Mouse (Mus musculus): ENCODE measurements at regions not wholly inside any gene's neighbourhood (a gene's known extent, or its start where the extent isn't known, plus 50 kb on each side); places are given as distances from the start of the nearest gene placed in this dataset.

GRCm38 (mm10) chr14:114694930-114695329 is 397.1 kb upstream of the Gpc5 start:
- no peaks in the 10 kb centered on the region for H3K36me3 ChIP-seq (replicated peaks)
- H3K27ac ChIP-seq: no peak overlapping the region
- DNase-seq (ENCODE audit: extremely low spot score, low spot score): no peak
- no peaks in the 10 kb centered on the region for H3K4me1 ChIP-seq
- WGBS: 93% methylated on average over 1 of the region's 1 CpGs
- no peak overlapping the region for H3K4me3 ChIP-seq
- H3K27me3 ChIP-seq (ENCODE audit: poor library complexity, severe bottlenecking): no peaks in the 10 kb centered on the region
- H3K9me3 ChIP-seq: no peaks in the 10 kb centered on the region

- Histone ChIP-seq H3K4me3 (no peak overlapping the region), H3K36me3 (replicated peaks) (no peaks in the 10 kb centered on the region), H3K9me3 (no peaks in the 10 kb centered on the region), H3K4me1 (no peaks in the 10 kb centered on the region), H3K27me3 (ENCODE audit: poor library complexity, severe bottlenecking) (no peaks in the 10 kb centered on the region), H3K27ac (no peak overlapping the region)
- no peak for DNase-seq (ENCODE audit: extremely low spot score, low spot score)
- WGBS: 88% methylated on average over 4 of the region's 4 CpGs
Measured at GRCm38 (mm10) chr14:114697543-114697942, 394.5 kb upstream of the Gpc5 start.

GRCm38 (mm10) chr14:114723080-114723479 is 368.9 kb upstream of the Gpc5 start:
- Histone ChIP-seq H3K9me3 (no peaks in the 10 kb centered on the region), H3K36me3 (replicated peaks) (no peaks in the 10 kb centered on the region), H3K4me1 (no peaks in the 10 kb centered on the region), H3K27ac (no peak overlapping the region), H3K27me3 (ENCODE audit: poor library complexity, severe bottlenecking) (no peaks in the 10 kb centered on the region), H3K4me3 (no peak overlapping the region)
- DNase-seq (ENCODE audit: extremely low spot score, low spot score): no peak
- 28% methylated on average over 1 of the region's 1 CpGs for WGBS

GRCm38 (mm10) chr14:114767323-114767722 is 324.7 kb upstream of the Gpc5 start:
- DNase-seq (ENCODE audit: extremely low spot score, low spot score): no peak
- H3K36me3 ChIP-seq (replicated peaks): no peaks in the 10 kb centered on the region
- WGBS: 91% methylated on average over 5 of the region's 5 CpGs
- no peaks in the 10 kb centered on the region for H3K9me3 ChIP-seq
- no peak overlapping the region for H3K27ac ChIP-seq
- H3K4me1 ChIP-seq: no peaks in the 10 kb centered on the region
- no peak overlapping the region for H3K4me3 ChIP-seq
- H3K27me3 ChIP-seq (ENCODE audit: poor library complexity, severe bottlenecking): no peaks in the 10 kb centered on the region

- no peak overlapping the region for H3K4me3 ChIP-seq
- WGBS: 78% methylated on average over 2 of the region's 2 CpGs
- no peak for DNase-seq (ENCODE audit: extremely low spot score, low spot score)
Measured at GRCm38 (mm10) chr14:114776723-114777122, 315.3 kb upstream of the Gpc5 start.

GRCm38 (mm10) chr14:114781821-114782220 is 310.2 kb upstream of the Gpc5 start:
- no peak overlapping the region for H3K27ac ChIP-seq
- 93% methylated on average over 3 of the region's 3 CpGs for WGBS
- no peak for DNase-seq (ENCODE audit: extremely low spot score, low spot score)
- H3K27me3 ChIP-seq (ENCODE audit: poor library complexity, severe bottlenecking): no peaks in the 10 kb centered on the region
- no peaks in the 10 kb centered on the region for H3K9me3 ChIP-seq
- H3K4me3 ChIP-seq: no peak overlapping the region
- H3K36me3 ChIP-seq (replicated peaks): no peaks in the 10 kb centered on the region
- no peaks in the 10 kb centered on the region for H3K4me1 ChIP-seq

More at GRCm38 (mm10) chr14:114776723-114777122, 315.3 kb upstream of the Gpc5 start:
- Histone ChIP-seq H3K9me3 (no peaks in the 10 kb centered on the region), H3K27me3 (ENCODE audit: poor library complexity, severe bottlenecking) (no peaks in the 10 kb centered on the region), H3K36me3 (replicated peaks) (no peaks in the 10 kb centered on the region), H3K4me1 (no peaks in the 10 kb centered on the region), H3K27ac (no peak overlapping the region)

- WGBS: 29% methylated on average over 13 of the region's 13 CpGs
- peak overlapping the region; percentile 28; the same call in 1 of the 2 replicates for H3K4me3 ChIP-seq
- peaks cover 9% of the 10 kb centered on the region; the same call in 1 of the 2 replicates for H3K4me1 ChIP-seq
- peak; percentile 64 for DNase-seq (ENCODE audit: extremely low spot score, low spot score)
- H3K27ac ChIP-seq: no peak overlapping the region
- no peaks in the 10 kb centered on the region for H3K36me3 ChIP-seq (replicated peaks)
- H3K27me3 ChIP-seq (ENCODE audit: poor library complexity, severe bottlenecking): no peaks in the 10 kb centered on the region
- no peaks in the 10 kb centered on the region for H3K9me3 ChIP-seq
Measured at GRCm38 (mm10) chr14:114790946-114791830, 300.8 kb upstream of the Gpc5 start.

- H3K4me3 ChIP-seq: no peak overlapping the region
- no peak overlapping the region for H3K27ac ChIP-seq
- no peak for DNase-seq (ENCODE audit: extremely low spot score, low spot score)
- no peaks in the 10 kb centered on the region for H3K9me3 ChIP-seq
- no peaks in the 10 kb centered on the region for H3K36me3 ChIP-seq (replicated peaks)
- no peaks in the 10 kb centered on the region for H3K27me3 ChIP-seq (ENCODE audit: poor library complexity, severe bottlenecking)
- peaks cover 9% of the 10 kb centered on the region; the same call in 1 of the 2 replicates for H3K4me1 ChIP-seq
- 65% methylated on average over 4 of the region's 4 CpGs for WGBS
Measured at GRCm38 (mm10) chr14:114791831-114792224, 300.2 kb upstream of the Gpc5 start.

- WGBS: 95% methylated on average over 11 of the region's 11 CpGs
- no peak for DNase-seq (ENCODE audit: extremely low spot score, low spot score)
- H3K9me3 ChIP-seq: no peaks in the 10 kb centered on the region
- H3K27me3 ChIP-seq (ENCODE audit: poor library complexity, severe bottlenecking): no peaks in the 10 kb centered on the region
- no peaks in the 10 kb centered on the region for H3K36me3 ChIP-seq (replicated peaks)
- no peak overlapping the region for H3K4me3 ChIP-seq
- no peak overlapping the region for H3K27ac ChIP-seq
- H3K4me1 ChIP-seq: no peaks in the 10 kb centered on the region
Measured at GRCm38 (mm10) chr14:114804643-114805042, 287.4 kb upstream of the Gpc5 start.

GRCm38 (mm10) chr14:114808621-114809020 is 283.4 kb upstream of the Gpc5 start:
- no peak overlapping the region for H3K27ac ChIP-seq
- no peaks in the 10 kb centered on the region for H3K36me3 ChIP-seq (replicated peaks)
- H3K4me1 ChIP-seq: no peaks in the 10 kb centered on the region
- H3K27me3 ChIP-seq (ENCODE audit: poor library complexity, severe bottlenecking): no peaks in the 10 kb centered on the region
- DNase-seq (ENCODE audit: extremely low spot score, low spot score): no peak
- H3K9me3 ChIP-seq: no peaks in the 10 kb centered on the region
- H3K4me3 ChIP-seq: no peak overlapping the region
- WGBS: 95% methylated on average over 2 of the region's 2 CpGs

GRCm38 (mm10) chr14:114820677-114821076 is 271.3 kb upstream of the Gpc5 start:
- Histone ChIP-seq H3K4me3 (no peak overlapping the region), H3K36me3 (replicated peaks) (no peaks in the 10 kb centered on the region), H3K4me1 (peaks cover 14% of the 10 kb centered on the region), H3K27me3 (ENCODE audit: poor library complexity, severe bottlenecking) (no peaks in the 10 kb centered on the region), H3K27ac (peak overlapping the region; percentile 76), H3K9me3 (no peaks in the 10 kb centered on the region)
- no peak for DNase-seq (ENCODE audit: extremely low spot score, low spot score)
- 26% methylated on average over 1 of the region's 1 CpGs for WGBS

GRCm38 (mm10) chr14:114821098-114821594 is 270.9 kb upstream of the Gpc5 start:
- DNase-seq (ENCODE audit: extremely low spot score, low spot score): no peak
- H3K27ac ChIP-seq: peak overlapping the region; percentile 76

GRCm38 (mm10) chr14:114821672-114822071 is 270.3 kb upstream of the Gpc5 start:
- H3K4me1 ChIP-seq: peaks cover 21% of the 10 kb centered on the region
- WGBS: 87% methylated on average over 5 of the region's 5 CpGs
- H3K27me3 ChIP-seq (ENCODE audit: poor library complexity, severe bottlenecking): no peaks in the 10 kb centered on the region
- no peak for DNase-seq (ENCODE audit: extremely low spot score, low spot score)
- H3K9me3 ChIP-seq: no peaks in the 10 kb centered on the region
- no peaks in the 10 kb centered on the region for H3K36me3 ChIP-seq (replicated peaks)
- H3K27ac ChIP-seq: peak overlapping the region; percentile 76; the same call in 1 of the 2 replicates
- H3K4me3 ChIP-seq: no peak overlapping the region

More at GRCm38 (mm10) chr14:114821098-114821594, 270.9 kb upstream of the Gpc5 start:
- Histone ChIP-seq H3K9me3 (no peaks in the 10 kb centered on the region), H3K4me1 (peaks cover 16% of the 10 kb centered on the region), H3K36me3 (replicated peaks) (no peaks in the 10 kb centered on the region), H3K4me3 (no peak overlapping the region), H3K27me3 (ENCODE audit: poor library complexity, severe bottlenecking) (no peaks in the 10 kb centered on the region)
- WGBS: 13% methylated on average over 2 of the region's 2 CpGs

All from forebrain, embryonic 10.5 days (tissue).